Mouse (Mus musculus) monocyte, adult 2 months (primary cell): ENCODE data around the gene Adcy6.

Experiments
- DNase-seq, 2 experiments: peaks; one replicate each; pipeline ENCODE4 v3.0.0; 2022; ENCODE audit warnings: low spot score in 2 of 2, low read depth in 1 of 2

Adcy6 gene

DNA sequence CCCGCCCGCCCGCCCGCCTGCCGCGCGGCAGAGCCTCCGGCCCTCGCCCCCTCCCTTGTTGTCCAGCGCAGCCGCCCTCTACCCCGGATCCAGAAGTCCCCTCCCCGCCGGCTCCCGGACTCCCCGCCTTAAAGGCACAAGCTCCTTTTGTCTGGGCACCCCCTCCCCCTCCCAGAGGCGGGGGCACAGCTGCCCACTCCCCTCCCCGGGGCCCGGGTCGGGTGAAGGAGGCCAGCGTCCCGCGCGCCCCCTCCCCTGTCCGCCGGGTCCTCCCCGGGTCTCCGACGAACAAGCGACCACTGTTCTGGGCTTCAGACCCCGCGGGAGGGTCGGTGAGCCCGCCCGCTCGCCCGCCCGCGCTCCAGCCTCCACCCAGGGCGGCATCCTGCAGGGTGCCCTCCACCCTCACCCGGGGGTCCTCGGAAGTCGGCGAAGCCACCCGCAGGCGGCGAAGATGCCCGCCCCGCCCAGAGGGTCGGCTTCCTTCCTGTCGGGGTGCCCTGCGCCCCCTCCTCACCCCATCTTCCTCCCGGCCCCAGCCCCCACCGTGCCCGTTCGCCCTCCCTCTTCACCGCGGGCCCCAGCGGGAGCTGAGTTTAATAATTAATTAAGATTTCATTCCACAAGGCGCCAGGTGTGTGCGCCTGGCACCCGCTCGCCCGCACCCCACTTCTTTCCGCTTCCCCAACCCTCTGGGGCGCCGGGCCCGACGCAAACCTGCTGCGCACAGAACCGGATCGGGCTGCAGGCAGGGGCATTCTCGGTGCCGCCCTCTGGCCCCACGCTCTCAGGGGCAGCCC, at the start of gene Adcy6:
Adcy6 (minus strand) TSS at position 746 of the 800 bp plus-strand sequence.
- DNase-seq, result no peak

DNA sequence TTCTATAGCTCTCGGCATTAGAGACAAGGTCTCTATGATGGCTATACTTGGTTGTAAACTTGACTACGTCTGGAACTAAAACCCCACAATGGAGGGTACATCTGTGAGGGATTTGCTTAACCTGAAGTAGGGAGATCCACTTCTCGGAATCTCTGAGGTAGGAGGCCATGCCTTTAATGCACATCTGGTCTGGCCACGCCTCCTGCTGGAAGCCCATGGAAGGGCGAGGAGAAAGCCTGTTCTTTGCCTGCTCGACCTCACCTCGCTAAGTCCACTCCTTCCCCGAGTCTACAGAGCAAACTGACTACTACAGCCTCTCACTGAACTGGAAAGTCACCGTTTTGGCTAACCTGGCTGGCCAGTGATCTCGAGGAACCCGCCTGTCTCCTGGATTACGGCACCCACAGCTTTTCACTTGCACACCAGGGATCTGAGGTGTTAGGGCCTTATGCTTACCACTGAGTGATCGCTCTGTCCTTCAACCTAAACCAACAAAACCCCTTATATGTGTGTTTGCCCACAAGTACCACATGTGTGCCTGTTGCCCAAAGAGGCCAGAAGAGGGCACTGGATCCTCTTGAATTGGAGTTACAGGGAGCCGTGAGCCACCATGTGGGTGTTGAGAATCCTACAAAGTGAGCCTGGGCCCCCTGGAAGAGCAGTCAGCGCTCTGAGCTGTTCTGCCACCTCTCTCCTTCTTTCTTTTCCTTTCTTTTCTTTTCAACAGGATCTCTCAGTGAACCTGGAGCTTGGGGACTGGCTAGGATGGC, 47.3 kb upstream of the Adcy6 start:
- DNase-seq, result no peak

DNA sequence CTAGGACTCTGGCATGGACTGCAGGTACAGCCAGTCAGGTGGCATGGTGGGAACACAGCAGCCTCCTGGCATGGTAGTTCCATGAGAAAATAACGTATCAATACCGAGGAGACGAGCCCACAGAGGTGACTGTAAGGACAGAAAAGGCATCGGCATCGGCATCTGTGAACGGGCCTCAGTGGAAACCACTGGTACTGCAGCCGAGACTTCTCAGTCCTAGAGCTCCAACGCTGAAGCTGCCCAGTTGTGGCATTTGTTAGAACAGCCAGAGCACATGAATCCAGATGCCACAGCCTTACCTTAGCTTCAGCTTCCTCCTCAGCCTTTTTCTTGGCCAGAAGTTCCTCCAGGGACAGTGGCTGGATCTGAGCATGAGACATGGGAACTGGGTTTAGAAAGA, 42.3 kb upstream of the Adcy6 start:
- DNase-seq, result no peak

DNA sequence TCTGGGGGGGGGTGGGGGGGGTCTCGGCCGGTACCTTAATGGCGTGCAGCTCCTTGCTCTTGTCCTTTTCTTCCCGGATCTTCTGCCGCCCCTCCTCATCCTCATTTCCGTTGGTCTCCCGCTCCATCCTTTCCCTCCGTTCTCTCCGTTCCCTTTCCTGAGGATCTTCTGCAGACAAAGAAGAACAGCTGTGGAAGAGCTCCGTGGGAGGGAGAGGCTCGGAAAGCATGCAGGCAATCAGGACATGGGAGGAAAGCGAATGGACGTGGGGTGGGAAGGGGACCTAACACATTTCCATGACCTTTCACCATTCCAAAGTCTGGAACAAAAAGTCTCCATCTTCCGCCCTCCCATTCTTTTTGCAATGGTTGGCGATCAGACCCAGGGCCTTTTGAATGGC, 41.6 kb upstream of the Adcy6 start:
- DNase-seq, result no peak

DNA sequence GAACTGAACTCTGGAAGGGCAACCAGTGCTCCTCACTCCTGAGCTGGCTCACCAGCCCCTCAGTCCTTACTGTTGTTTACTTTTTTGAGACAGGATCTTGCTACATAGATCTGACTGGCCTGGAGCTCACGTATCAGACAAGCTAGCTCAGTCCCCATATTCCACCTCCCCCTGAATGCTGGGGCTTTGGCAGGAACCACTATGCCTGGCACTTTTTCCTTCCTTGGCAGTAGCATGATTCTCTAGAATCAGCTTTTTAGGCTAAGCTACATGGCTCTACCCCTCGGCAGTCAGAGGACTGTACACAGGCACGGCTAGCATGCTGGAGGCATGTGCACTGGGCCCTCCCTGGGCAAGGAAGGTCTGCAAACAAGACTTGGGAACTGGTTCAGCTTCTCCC, 38.2 kb upstream of the Adcy6 start:
- DNase-seq, result no peak

DNA sequence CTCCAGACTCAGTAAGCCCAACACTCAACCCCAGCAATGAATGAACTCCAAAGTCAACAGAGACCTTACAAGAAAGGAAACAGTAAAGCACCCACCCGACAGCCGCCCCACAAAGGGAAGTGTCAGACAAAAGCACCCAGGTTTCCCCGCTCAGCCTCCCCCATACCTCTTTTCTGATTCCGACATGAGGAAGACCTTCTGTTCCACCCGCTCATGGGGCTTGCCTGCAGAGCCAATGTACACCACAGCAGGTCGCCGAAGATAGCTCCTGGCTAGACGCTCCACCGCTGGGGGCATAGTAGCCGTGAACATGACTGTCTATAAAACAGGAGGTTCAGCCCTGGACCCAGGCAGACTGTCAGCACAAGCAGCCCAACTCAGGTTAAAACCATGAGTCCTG, 37.4 kb upstream of the Adcy6 start:
- no peak for DNase-seq

DNA sequence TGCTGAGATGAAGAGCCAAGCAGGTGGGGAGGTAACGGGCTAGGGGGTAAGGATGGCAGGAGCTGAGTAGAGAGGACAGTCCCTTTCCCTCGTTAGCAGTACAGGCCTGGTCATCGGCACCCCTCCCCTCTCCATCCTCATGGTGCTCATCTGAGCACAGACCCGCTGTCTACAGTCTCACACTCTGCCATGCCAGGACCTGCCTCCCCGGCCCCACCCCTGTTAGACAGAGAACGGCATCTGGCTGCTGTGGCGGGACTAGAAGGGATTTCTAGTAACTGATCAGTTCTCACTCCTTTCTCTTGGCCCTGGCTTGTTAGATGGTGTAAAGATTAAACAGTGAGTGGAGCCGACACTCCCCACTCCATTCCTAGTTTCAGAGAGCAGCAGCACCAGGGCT, 36.9 kb upstream of the Adcy6 start:
- DNase-seq, result no peak

DNA sequence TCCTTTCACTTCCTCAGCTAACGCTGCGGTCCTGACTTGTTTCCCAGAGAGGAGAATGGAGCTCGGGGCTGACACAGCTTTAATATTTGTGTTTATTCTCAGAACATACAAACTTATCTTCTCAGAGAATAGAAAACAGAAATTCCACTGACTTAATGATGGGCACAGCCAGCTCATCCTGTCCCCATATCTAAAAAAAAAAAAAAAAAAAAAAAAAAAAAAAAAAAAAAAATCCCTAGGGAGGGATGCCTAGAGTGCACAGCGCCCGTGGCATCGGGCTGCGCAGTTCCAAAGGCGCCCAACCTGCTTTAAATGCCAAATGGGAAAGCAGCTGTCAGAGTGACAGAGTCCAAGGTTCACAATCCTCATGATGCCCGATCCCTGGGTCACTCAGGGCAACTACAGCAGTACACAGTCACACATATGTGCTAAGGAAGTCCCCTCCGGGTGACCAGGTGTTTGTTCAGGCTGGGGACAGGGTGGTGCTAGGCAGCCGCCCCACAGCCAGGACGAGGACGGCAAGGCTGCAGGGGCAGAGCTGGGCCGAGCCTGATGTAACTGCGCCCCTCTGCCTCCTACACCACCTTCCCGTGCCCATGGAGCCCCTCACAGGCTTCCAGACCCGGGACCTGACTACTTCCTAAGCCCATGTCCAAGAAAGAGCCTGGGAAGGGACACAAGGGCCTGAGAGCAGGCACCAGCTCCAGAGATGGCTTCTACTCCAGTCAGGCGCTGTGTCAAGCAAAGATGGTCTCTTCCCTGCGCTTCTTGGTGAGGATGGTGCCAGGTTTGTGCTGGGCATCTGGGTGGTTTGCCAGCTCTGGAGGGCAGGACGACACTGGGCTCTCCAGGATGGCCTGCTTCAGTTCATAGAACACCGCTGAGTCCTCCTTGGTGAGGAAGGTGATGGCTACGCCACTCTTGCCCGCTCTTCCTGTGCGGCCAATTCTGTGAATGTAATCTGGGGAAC, 35.5 kb upstream of the Adcy6 start:
- DNase-seq, result no peak

DNA sequence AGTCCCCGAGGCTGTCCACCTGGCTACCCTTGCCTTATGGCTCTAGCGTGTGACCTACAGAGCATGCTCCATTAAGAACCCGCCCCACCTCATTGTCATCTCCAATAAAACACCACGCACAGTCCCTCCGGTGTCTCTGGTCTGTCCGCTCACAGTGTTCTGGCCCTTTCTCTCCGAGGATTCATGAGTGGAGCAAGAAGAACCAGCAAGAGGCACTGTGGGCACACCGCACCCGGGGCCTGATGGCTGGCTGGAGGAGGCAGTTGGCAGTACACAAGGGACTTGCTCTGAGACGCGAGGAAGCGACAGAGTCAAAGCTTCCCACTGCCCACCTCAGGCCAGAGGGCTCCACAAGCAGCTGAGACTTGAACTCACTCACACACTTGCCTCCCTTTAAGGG, 34.5 kb upstream of the Adcy6 start:
- no peak for DNase-seq

DNA sequence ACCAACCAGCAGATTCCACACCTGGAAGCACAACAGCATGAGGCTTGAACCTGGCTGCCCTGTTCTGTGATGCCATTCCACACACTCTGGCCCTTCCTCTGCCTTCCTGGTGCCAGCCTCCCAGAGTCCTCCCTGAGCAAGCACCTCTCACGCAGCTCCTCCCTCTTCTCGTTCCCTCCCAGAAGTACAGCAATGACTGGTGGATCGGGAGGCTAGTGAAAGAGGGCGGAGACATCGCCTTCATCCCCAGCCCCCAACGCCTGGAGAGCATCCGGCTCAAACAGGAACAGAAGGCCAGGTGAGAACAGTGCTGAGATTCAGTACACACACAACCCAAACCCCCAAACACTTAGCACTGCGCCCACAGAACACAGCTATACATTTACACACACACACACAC, 30.3 kb upstream of the Adcy6 start:
- DNase-seq, result no peak

DNA sequence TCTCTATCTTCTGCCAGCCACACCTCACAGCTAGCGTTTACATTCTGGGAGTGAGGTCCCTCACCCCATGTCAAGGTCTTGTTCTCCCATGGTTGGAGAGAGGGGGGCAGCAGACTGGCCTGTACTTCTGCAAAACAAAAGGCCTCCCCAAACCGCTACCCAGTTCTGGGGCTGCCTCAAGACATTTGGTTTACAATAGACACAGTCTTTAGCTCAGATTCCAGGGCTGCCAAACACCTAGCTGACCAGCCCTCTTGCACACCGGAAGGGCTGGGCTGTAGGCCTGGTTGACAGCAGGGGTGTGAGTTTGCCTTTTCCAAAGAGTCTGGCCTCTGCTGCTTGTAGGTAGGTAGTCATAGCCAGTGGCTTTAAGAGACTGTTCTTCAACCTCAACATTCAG, 27.3 kb upstream of the Adcy6 start:
- DNase-seq, result no peak

DNA sequence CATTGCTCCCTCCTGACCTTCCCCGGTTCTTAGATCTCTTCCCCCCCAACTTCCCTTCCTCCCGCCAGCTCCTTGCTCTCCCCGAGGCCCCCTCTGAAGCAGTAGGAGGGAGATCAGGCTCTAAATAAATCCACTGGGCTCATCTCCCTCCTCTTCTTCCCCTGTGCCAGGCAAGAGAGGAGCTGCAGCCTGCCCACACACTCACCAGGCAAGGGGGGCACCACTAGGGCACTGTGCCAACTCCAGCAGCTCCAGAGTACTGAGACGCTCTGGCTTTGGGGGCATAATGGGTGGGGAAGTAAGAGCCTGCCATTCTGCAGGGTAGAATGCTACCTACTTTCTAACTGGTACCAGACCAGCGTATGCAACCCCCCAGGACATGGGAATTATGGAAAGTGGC, 26.6 kb upstream of the Adcy6 start:
- no peak for DNase-seq

DNA sequence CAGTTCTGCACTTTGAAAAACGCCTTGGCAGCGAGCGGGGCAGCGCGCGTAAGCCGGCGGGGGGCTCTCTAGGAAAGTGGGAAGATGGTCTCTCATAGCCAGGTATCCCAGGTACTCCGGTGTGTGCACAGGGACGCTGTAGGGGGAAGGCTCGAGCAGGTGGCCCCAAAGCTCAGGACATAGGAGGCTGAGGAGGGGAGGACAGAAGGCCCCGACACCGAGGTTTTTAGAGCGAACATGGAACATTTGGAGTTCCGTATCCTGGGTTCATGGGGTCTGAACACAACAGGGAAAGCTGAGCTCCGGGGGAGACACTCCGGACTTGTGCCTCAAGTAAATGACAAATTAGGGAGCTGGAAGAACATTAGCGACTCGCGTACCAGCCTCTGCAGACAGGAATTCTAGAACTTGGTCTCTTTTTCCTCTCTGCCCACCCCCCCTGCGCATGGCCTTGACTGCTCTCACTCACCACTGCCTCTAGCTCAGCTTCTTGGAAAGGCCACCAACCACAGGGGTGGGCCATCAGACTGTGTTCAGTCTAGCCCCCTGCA, 25.5 kb upstream of the Adcy6 start:
- DNase-seq, result no peak

DNA sequence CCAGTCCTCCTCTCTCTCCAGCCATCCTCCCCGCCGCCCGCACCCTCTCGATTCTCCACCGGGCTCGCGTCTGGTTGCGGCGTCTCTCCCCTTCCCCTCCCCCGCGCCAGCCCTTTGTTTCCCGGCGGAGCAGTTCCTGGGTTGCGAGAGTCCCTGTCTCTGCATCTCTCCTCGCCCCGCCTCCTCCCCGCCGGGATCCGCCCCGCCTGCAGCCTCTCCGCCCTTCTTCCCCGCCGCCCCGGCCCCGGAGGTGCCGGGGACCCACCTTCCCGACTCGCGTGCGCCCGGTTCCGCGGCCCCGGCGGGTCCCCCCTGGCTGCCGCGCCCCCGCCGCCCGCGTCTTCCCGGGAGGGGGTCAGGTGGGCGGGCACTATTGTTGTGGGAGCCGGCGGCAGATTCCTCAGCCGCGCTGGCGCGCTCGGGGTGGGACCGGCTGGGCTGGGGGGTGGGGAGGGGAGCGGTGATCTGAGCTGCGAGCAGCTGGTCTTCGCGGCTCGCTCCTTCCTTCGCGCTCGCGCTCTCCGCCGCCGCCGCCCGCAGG, 24.7 kb upstream of the Adcy6 start:
- DNase-seq, result no peak

DNA sequence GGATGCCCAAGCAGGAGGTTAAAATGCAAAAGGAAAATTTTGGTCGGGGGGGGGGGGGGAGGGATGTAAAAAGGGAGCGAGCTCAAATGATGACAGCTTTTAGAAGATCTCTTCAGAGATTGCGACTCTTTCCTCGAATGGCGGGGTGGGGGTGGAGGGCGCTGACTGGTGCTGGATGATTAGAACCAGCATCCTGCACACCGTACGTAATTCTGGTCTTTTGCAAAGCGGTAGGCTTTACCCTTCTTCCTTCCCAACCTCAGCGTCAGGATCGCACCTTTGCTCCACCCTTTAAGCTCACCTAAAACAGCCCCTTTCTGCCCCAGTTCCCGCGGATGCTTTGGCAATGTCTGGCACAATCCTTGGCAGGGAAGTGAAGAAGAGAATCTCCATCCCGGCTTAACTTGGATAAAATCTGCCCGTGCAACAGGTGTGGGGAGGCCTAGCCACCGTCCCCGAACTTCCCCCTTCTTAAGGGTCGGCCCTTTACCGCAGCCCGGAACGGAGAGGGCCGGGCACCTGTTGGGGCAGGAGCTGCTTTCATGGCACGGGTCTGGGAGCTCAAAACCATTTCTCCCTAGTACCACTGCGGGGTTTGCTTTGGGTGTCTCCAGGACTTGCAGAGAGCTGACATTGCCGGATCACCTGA, 24.1 kb upstream of the Adcy6 start:
- DNase-seq, result no peak

DNA sequence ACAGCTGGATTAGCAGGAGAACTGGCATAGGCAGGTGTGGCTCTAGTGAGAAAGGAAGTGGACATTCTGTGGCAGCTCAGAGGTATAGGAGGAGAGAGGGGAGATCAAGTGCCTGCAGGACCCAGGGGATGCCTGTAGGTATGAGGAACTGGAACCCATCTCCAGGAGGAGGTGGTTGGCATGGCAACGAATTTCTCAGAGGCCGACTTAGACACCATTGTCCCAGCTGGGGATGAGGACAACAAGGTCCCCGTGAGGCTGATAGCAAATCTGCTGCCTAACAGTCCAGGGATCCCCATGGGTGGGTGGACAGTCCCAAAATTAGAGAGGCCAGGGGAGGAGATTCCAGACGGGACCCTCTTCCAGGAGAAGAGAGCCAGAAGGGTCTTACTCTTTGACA, 23.0 kb upstream of the Adcy6 start:
- DNase-seq, result no peak

DNA sequence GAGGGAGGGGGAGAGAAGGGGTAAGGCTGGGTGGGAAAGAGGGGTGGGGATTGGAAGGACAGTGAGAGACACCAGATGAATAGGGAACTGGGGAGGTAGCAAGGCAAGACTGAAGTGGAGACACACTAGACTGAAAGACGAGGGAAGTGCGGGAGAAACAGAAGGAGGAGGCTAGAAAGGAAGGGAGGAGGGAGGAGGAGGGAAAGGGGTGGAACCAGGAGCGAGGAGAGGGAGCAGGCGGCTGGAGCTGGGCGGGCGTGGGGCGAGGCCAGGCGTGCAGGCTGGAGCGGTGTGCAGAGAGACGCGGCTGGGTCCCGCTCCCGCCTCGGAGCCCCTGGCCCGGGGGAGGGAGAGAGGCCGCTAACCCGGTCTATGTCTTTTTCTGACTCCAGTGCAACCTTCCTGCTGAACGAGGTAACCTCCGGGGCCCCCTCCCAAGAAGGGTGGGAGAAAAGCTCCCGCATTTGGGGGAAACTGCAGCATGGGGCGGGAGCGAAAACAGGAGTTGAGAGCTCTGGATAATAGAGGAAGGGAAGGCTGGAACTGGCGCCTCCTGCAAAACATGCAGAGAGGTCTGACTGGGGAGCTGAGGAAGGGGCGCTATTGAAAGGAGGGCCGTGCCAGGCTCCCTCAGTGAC, 22.4 kb upstream of the Adcy6 start:
- no peak for DNase-seq

DNA sequence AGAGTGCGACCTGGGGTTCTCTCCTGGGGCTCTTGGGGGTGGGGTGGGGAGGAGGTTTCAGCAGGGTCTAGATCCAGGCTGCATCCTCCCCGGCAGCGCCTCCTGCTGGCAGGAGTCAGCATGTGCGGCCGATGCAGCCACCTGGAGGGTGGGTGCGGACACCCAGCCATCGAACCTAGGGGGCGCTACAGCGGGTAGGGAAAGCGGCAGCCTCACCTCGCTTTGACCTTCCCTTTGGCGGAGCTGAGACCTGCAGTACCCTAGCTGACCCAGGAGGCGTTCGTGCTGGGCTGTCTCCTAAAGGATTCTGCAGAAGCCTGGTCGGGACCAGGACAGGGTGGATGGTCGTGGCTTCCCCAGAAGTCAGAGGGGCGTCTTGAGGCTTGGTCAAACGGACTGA, 21.6 kb upstream of the Adcy6 start:
- peak; percentile 41 to 64 for DNase-seq

DNA sequence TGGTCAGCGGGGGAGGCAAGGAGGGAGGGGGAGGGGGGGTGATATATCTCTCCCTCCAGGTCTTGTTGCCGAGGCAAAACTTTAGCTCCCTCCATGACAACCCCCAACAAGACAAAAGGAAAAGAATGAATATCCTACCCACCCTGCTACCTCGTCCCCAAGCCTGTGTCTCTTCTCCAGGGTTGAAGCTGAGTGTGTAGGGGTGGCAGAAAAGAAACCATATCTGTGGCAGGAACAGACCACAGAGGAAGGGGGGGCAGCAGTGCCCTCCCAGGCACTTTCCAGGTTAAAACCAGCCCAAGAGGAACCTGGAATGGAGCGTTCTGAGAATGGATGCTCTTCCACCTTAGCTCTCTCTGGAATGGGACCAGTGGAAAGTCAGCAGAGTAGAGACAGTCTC, 20.7 kb upstream of the Adcy6 start, which contains the start of gene Cacnb3:
Cacnb3 (plus strand) TSS at position 301 of the 400 bp plus-strand sequence.
- no peak for DNase-seq

DNA sequence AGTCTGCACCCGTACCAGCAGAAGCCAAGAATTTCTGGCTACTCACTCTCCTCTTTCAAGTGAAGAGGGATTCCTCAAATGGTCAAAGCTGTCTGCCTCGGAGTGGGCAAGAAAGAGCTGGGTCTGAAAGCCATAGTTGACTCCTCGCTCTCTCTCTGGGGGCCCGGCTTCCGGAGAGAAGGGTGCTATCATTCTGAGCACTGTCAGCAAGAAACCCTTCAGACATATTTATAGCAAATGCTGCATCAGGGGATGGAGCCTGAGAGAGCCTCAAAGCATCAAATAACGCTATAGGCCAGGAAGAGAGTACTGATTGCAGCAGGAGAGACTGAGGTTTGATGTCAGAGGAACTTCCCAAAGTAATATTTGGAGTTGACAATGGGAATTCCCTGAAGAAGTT, 19.6 kb upstream of the Adcy6 start:
- DNase-seq, result no peak
